Mouse (Mus musculus): ENCODE measurements around the gene Ceacam18.
"Not testable (repeated sequence)": the region's sequence is repeated elsewhere in the genome, so short reads cannot be mapped to it uniquely, and the experiment has no call there.

Ceacam18 gene

DNA sequence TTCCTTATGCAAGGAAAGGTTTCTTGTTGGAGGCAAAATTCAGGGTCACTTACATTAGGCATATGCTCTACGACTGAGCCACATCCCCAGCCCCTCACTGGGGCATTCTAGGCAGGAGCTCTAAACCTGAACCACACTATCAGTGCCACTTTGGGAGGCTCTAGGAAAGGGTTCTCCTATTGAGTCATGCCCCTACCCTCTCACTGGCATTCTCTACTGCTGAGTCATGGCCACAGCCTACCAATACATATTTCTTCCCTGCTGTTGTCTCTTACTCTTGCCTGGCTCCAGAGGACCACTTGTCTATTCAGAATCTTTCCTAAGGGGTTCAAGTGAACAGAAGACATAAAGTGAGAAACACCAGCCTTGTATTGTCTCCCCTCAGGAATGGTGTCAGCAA is 28.3 kb downstream of the Ceacam18 start:
- DNase-seq (ENCODE audit: extremely low read depth, low read depth, low spot score) = no peak

GRCm38 (mm10) chr7:43667221-43667620 is 32.7 kb downstream of the Ceacam18 start:
- not testable (repeated sequence) for DNase-seq (ENCODE audit: extremely low read depth, low read depth, low spot score)

GRCm38 (mm10) chr7:43668582-43668981 is 34.1 kb downstream of the Ceacam18 start:
- DNase-seq (ENCODE audit: extremely low read depth, low read depth, low spot score) = no peak

GRCm38 (mm10) chr7:43671064-43671808 is 36.7 kb downstream of the Ceacam18 start:
- DNase-seq (ENCODE audit: extremely low read depth, low read depth, low spot score) = no peak

DNA sequence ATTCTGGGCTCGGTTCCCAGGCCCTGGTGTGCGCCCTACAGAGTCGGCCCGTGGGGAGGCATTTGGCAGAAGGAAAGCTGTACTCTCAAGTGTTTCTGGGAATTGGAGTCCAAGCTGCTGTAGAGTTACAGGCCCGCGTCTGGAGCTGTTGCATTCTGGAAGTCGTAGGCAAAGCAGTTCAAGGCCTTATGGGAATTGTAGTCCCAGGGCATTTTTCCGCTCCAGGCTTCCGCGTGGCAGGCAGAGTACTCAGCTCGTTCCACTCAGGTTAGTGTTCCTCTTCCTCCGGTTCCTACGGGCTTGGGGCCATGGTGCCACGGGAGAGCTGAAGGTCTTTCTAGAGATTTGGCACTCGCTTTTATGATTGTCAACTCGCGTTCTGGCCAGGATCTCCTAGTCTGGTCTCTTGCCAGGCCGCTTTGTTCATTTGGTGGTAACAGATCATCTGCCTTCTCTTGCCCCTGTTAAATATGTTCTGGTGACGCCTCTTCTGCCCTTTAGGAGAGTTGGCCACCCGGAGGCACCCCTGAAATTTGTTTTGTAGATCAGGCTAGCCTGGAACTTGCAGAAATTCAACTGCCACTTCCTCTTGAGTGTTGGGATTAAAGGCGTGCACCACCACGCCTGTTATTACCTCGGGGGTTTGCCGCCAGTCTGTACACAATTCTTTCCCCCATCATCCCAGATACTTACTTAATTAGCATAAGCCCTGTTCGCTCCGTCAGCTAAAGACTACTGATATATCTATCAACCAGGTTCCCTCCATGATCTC is 37.5 kb downstream of the Ceacam18 start, which contains the start of gene Ctu1:
Ctu1 (plus strand) TSS at position 208 of the 772 bp plus-strand sequence.
- DNase-seq (ENCODE audit: extremely low read depth, low read depth, low spot score) = peak; percentile 74

DNA sequence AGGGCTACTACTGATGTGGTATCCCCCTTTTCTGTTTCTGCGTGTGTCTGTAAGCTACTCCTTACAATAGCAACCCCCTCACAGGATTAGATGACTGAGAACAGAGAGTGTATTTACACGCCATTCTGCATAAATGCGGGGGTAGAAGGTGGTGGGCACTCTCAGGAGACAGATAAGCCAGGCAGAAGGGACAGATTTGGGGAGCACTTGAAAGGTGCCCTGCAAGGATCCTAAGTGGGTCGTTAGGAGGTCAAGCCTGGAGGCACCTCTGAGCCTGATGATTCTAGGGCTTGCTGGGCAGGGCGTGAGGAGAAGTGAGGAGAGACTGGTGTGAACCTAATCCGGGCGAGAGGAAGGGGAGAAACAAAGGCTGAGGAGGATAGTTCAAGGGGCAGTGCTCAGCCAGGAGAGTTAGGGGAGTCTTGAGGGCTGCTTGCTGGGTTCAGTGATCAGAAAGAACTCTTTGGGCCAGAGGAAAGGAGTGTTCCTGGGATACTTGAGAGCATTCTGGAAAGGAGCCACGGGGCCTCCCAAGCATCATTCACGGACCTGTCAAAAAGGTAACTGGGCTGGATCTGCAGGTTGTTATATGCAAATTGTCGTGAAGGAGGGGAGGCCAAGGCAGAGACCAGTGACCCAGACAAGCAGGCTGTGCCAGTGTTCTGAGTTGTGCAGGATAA is 38.2 kb downstream of the Ceacam18 start:
- peak; percentile 34 for DNase-seq (ENCODE audit: extremely low read depth, low read depth, low spot score)

GRCm38 (mm10) chr7:43675091-43675490 is 40.6 kb downstream of the Ceacam18 start:
- DNase-seq (ENCODE audit: extremely low read depth, low read depth, low spot score) = no peak

GRCm38 (mm10) chr7:43678517-43678916 is 44.0 kb downstream of the Ceacam18 start:
- DNase-seq (ENCODE audit: extremely low read depth, low read depth, low spot score) = no peak

- no peak for DNase-seq (ENCODE audit: extremely low read depth, low read depth, low spot score)
These were observed 46.5 kb downstream of the Ceacam18 start for GRCm38 (mm10) chr7:43680960-43681359.

DNA sequence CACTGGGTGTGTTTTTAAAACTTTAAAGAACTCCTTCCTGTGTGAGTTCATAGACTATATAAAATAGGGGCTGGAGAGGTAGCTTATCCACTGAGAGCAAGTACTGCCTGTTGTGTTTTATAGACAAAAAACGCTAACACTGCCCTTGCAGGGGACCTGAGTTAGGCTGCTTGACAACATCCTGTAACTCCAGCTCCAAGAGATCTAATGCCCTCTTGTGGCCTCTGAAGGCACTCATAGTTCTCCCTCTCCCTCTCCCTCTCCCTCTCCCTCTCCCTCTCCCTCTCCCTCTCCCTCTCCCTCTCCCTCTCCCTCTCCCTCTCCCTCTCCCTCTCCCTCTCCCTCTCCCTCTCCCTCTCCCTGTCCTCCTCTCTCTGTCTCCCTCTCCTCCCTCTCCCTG is 48.0 kb downstream of the Ceacam18 start:
- not testable (repeated sequence) for DNase-seq (ENCODE audit: extremely low read depth, low read depth, low spot score)

DNA sequence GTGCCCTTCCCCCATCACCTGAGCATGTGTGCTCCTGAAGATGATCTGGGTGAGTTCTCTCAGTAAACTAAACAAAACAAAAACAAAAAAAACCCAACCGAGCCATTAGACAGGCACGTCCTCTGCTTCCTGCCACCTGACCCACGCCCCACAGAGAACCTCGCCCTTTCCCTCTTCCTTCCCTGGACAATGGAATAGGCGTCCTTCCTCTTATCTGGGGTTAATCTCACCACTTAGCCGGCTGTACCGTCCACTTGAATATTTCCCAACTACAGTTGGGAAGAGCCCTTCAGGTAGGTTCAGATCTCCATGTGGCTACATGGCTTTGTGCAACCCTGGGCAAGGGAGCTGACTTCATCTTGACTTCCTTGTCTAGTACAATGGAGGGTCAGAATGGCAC is 50.6 kb downstream of the Ceacam18 start:
- DNase-seq (ENCODE audit: extremely low read depth, low read depth, low spot score) = no peak

DNA sequence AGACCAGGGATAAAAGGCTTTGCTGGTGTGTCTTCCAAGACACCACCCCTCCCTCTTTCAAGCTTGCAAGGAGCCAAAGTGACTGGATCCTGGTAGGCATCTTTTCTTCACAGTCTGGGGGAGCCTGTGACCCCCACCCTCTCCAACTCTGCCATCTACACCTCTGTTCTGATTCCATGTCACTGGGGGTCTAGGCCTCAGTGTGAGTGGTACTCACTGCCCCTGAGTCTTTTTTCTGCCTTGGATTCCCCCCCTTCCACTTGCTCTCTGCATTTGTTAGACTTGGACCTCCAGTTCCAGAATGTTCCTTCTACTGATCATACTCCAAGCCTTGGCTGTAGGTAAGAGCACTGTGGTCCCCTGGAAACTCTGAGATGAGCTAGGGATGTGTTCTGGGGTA is 55.6 kb downstream of the Ceacam18 start, which contains the start of gene Klk14:
Klk14 (plus strand) TSS at position 301 of the 400 bp plus-strand sequence.
- DNase-seq (ENCODE audit: extremely low read depth, low read depth, low spot score) = no peak

Measured in fat pad, adult 2 months (tissue).